Mouse (Mus musculus) limb, embryonic 11.5 days (tissue): ENCODE results near the gene Itgb5. TPM values are rescaled to one million over a fixed set of nuclear protein-coding genes. Genes with fewer than 3 reads are reported as not detected.
A peak's percentile ranks its signal among the peaks of the same experiment; 100 is the strongest.

Experiments used
- ATAC-seq: fragments of 200-750 bp; cut with Nextera tagmentation; 2 replicates; pipeline ENCODE4 v1.8.0; 2017; ENCODE audit warnings: low read depth; ENCODE audit not compliant: insufficient number of reproducible peaks, low FRiP score, low TSS enrichment
- DNase-seq: peaks from one replicate; pipeline ENCODE4 v3.0.0-alpha.2; 2015; ENCODE audit warnings: low spot score
- H3K27ac ChIP-seq: fragments of 300-500 bp; sonication (generic); replicated peaks from 2 replicates; pipeline ENCODE4 v1.5.1; 2014; ENCODE audit warnings: low read depth, mild to moderate bottlenecking, low read length
- H3K27me3 ChIP-seq: fragments of 300-500 bp; sonication (generic); 2 replicates; pipeline ENCODE4 v1.6.1; 2014; ENCODE audit warnings: mild to moderate bottlenecking, low read length, mixed read lengths; ENCODE audit not compliant: control insufficient read depth, insufficient read depth
- H3K36me3 ChIP-seq: fragments of 300-500 bp; sonication (generic); 2 replicates; pipeline ENCODE4 v1.6.1; 2014; ENCODE audit warnings: mild to moderate bottlenecking, low read length, moderate library complexity, mixed read lengths; ENCODE audit not compliant: control insufficient read depth, insufficient read depth
- H3K4me1 ChIP-seq: fragments of 300-500 bp; sonication (generic); 2 replicates; pipeline ENCODE4 v1.6.1; 2014; ENCODE audit warnings: low read length, mixed read lengths; ENCODE audit not compliant: control insufficient read depth, insufficient read depth
- H3K4me2 ChIP-seq: fragments of 300-500 bp; sonication (generic); 2 replicates; pipeline ENCODE4 v1.6.1; 2014; ENCODE audit warnings: low read depth, mild to moderate bottlenecking, moderate library complexity; ENCODE audit not compliant: severe bottlenecking
- H3K4me3 ChIP-seq: fragments of 300-500 bp; sonication (generic); 2 replicates; pipeline ENCODE4 v1.5.1; 2014; ENCODE audit warnings: low read depth, low read length
- H3K9ac ChIP-seq: fragments of 300-500 bp; sonication (generic); 2 replicates; pipeline ENCODE4 v1.6.1; 2014; ENCODE audit warnings: mild to moderate bottlenecking, low read length
- H3K9me3 ChIP-seq: fragments of 300-500 bp; sonication (generic); 2 replicates; pipeline ENCODE4 v1.6.1; 2016; ENCODE audit warnings: low read length; ENCODE audit not compliant: control insufficient read depth
- WGBS: fragments of 180-500 bp; shearing (Covaris S2); extraction: QIAGEN DNeasy Blood & Tissue Kit; methylation state at CpG from one replicate; pipeline ENCODE4 v1.1.7; 2014; 5-methylcytosine and 5-hydroxymethylcytosine counted together
- polyA plus RNA-seq: library from polyadenylated mRNA; unstranded; fragments of >200 nt; fragmentation: Nextera tagmentation; extraction: Ambion mirVana; gene quantifications from 2 replicates; pipeline ENCODE4 v1.2.1, GENCODE M21; 2014

The Itgb5 gene
- polyA plus RNA-seq, 1 experiment from 2014 or later: 64.9 TPM

GRCm38 (mm10) chr16:33837191-33837590 lies 7.7 kb downstream of the Itgb5 start:
- Histone ChIP-seq H3K27ac (peak overlapping the region; percentile 42; the same call in 1 of the 2 replicates), H3K9ac (no peak overlapping the region), H3K4me3 (no peak overlapping the region), H3K27me3 (no peaks in the 10 kb centered on the region), H3K9me3 (no peaks in the 10 kb centered on the region), H3K4me2 (no peak overlapping the region), H3K4me1 (peaks cover 31% of the 10 kb centered on the region), H3K36me3 (peaks cover 2% of the 10 kb centered on the region; the same call in 1 of the 2 replicates)
- ATAC-seq: no peak
- no peak for DNase-seq
- WGBS: 69% methylated on average over 3 of the region's 3 CpGs

- Histone ChIP-seq H3K36me3 (peaks cover 2% of the 10 kb centered on the region; the same call in 1 of the 2 replicates), H3K27ac (no peak overlapping the region), H3K9me3 (no peaks in the 10 kb centered on the region), H3K9ac (no peak overlapping the region), H3K4me2 (no peak overlapping the region), H3K4me1 (peaks cover 6% of the 10 kb centered on the region), H3K4me3 (no peak overlapping the region), H3K27me3 (no peaks in the 10 kb centered on the region)
- DNase-seq: no peak
- WGBS: 63% methylated on average over 6 of the region's 6 CpGs
- ATAC-seq: no peak
Measured at GRCm38 (mm10) chr16:33840616-33841015, 11.2 kb downstream of the Itgb5 start.

GRCm38 (mm10) chr16:33842081-33842880 lies 12.8 kb downstream of the Itgb5 start:
- Histone ChIP-seq H3K4me1 (peaks cover 2% of the 10 kb centered on the region), H3K27ac (no peak overlapping the region), H3K4me2 (no peak overlapping the region), H3K9me3 (no peaks in the 10 kb centered on the region), H3K36me3 (peaks cover 5% of the 10 kb centered on the region), H3K4me3 (no peak overlapping the region), H3K9ac (no peak overlapping the region), H3K27me3 (no peaks in the 10 kb centered on the region)
- ATAC-seq: no peak
- 72% methylated on average over 12 of the region's 12 CpGs for WGBS
- no peak for DNase-seq

GRCm38 (mm10) chr16:33844150-33844611 lies 14.7 kb downstream of the Itgb5 start:
- no peak overlapping the region for H3K9ac ChIP-seq

GRCm38 (mm10) chr16:33844866-33845265 lies 15.4 kb downstream of the Itgb5 start:
- no peak overlapping the region for H3K4me3 ChIP-seq
- peaks cover 3% of the 10 kb centered on the region for H3K36me3 ChIP-seq
- no peaks in the 10 kb centered on the region for H3K27me3 ChIP-seq
- DNase-seq (no peak), ATAC-seq (no peak)
- no peak overlapping the region for H3K4me2 ChIP-seq
- no peak overlapping the region for H3K9ac ChIP-seq
- H3K9me3 ChIP-seq: no peaks in the 10 kb centered on the region
- H3K27ac ChIP-seq: no peak overlapping the region
- WGBS: 87% methylated on average over 6 of the region's 6 CpGs
- no peaks in the 10 kb centered on the region for H3K4me1 ChIP-seq

More at GRCm38 (mm10) chr16:33844150-33844611, 14.7 kb downstream of the Itgb5 start:
- Histone ChIP-seq H3K4me3 (no peak overlapping the region), H3K27me3 (no peaks in the 10 kb centered on the region), H3K27ac (no peak overlapping the region), H3K36me3 (peaks cover 3% of the 10 kb centered on the region), H3K4me1 (no peaks in the 10 kb centered on the region), H3K9me3 (no peaks in the 10 kb centered on the region), H3K4me2 (no peak overlapping the region)
- DNase-seq: no peak
- no peak for ATAC-seq
- 70% methylated on average over 4 of the region's 4 CpGs for WGBS

- Histone ChIP-seq H3K9me3 (no peaks in the 10 kb centered on the region), H3K4me2 (no peak overlapping the region)
Measured at GRCm38 (mm10) chr16:33853271-33853670, 23.8 kb downstream of the Itgb5 start.

GRCm38 (mm10) chr16:33858766-33859165 lies 29.3 kb downstream of the Itgb5 start:
- Histone ChIP-seq H3K4me2 (no peak overlapping the region), H3K36me3 (no peaks in the 10 kb centered on the region), H3K27ac (no peak overlapping the region), H3K4me1 (peaks cover 4% of the 10 kb centered on the region; the same call in 1 of the 2 replicates), H3K27me3 (no peaks in the 10 kb centered on the region), H3K9ac (no peak overlapping the region), H3K9me3 (no peaks in the 10 kb centered on the region), H3K4me3 (no peak overlapping the region)
- DNase-seq: no peak
- ATAC-seq: no peak
- 85% methylated on average over 2 of the region's 2 CpGs for WGBS

More at GRCm38 (mm10) chr16:33853271-33853670, 23.8 kb downstream of the Itgb5 start:
- Histone ChIP-seq H3K4me3 (no peak overlapping the region), H3K36me3 (no peaks in the 10 kb centered on the region), H3K4me1 (no peaks in the 10 kb centered on the region), H3K9ac (no peak overlapping the region), H3K27ac (no peak overlapping the region), H3K27me3 (no peaks in the 10 kb centered on the region)
- DNase-seq (no peak), ATAC-seq (no peak)

- WGBS: 59% methylated on average over 5 of the region's 5 CpGs
- no peak for ATAC-seq
- Histone ChIP-seq H3K27me3 (no peaks in the 10 kb centered on the region), H3K27ac (no peak overlapping the region), H3K9ac (no peak overlapping the region), H3K4me3 (no peak overlapping the region), H3K36me3 (no peaks in the 10 kb centered on the region), H3K9me3 (no peaks in the 10 kb centered on the region), H3K4me1 (peaks cover 4% of the 10 kb centered on the region; the same call in 1 of the 2 replicates), H3K4me2 (no peak overlapping the region)
- DNase-seq: no peak
Measured at GRCm38 (mm10) chr16:33859380-33859779, 29.9 kb downstream of the Itgb5 start.
